Mouse (Mus musculus) midbrain, postnatal 0 days (tissue): ENCODE data around the gene Pcsk6. TPM values are rescaled to one million over a fixed set of nuclear protein-coding genes. Genes with fewer than 3 reads are reported as not detected.

Experiments used
- ATAC-seq: fragments of 200-750 bp; cut with Nextera tagmentation; 2 replicates; pipeline ENCODE4 v1.8.0; 2017; ENCODE audit warnings: moderate number of reproducible peaks, mild to moderate bottlenecking, moderate TSS enrichment, moderate library complexity; ENCODE audit not compliant: low FRiP score
- DNase-seq: peaks from one replicate; pipeline ENCODE4 v3.0.0-alpha.2; 2015; ENCODE audit warnings: low spot score
- H3K27ac ChIP-seq: fragments of 300-500 bp; sonication (generic); 2 replicates; pipeline ENCODE4 v1.5.1; 2014; ENCODE audit warnings: low read depth, mild to moderate bottlenecking, low read length, mixed read lengths
- H3K27me3 ChIP-seq: fragments of 300-500 bp; sonication (generic); 2 replicates; pipeline ENCODE4 v1.6.1; 2014; ENCODE audit warnings: low read length, control low read depth, mixed read lengths; ENCODE audit not compliant: insufficient read depth
- H3K36me3 ChIP-seq: fragments of 300-500 bp; sonication (generic); 2 replicates; pipeline ENCODE4 v1.6.1; 2014; ENCODE audit warnings: low read length, control low read depth, mixed read lengths; ENCODE audit not compliant: insufficient read depth
- H3K4me1 ChIP-seq: fragments of 300-500 bp; sonication (generic); 2 replicates; pipeline ENCODE4 v1.6.1; 2014; ENCODE audit warnings: mild to moderate bottlenecking, control low read depth, antibody characterized with exemption, low read length, mixed read lengths; ENCODE audit not compliant: insufficient read depth
- H3K4me2 ChIP-seq: fragments of 300-500 bp; sonication (generic); 2 replicates; pipeline ENCODE4 v1.6.1; 2014; ENCODE audit warnings: low read depth, mild to moderate bottlenecking, low read length, mixed read lengths; ENCODE audit not compliant: poor library complexity, severe bottlenecking
- H3K4me3 ChIP-seq: fragments of 300-500 bp; sonication (generic); 2 replicates; pipeline ENCODE4 v1.5.1; 2014; ENCODE audit warnings: low read depth, mild to moderate bottlenecking, low read length, moderate library complexity
- H3K9ac ChIP-seq: fragments of 300-500 bp; sonication (generic); replicated peaks from 2 replicates; pipeline ENCODE4 v1.6.1; 2014; ENCODE audit warnings: mild to moderate bottlenecking, low read length, moderate library complexity, mixed read lengths; ENCODE audit not compliant: poor library complexity, severe bottlenecking
- H3K9me3 ChIP-seq: fragments of 300-500 bp; sonication (generic); 2 replicates; pipeline ENCODE4 v1.6.1; 2016; ENCODE audit warnings: low read length, control low read depth
- CTCF ChIP-seq: IDR thresholded peaks from 2 replicates; pipeline ENCODE4 v1.5.1; 2016; ENCODE audit warnings: antibody characterized with exemption, mild to moderate bottlenecking
- WGBS: fragments of 180-500 bp; shearing (Covaris S2); extraction: QIAGEN DNeasy Blood & Tissue Kit; methylation state at CpG from one replicate; pipeline ENCODE4 v1.1.7; 2014; 5-methylcytosine and 5-hydroxymethylcytosine counted together
- polyA plus RNA-seq: library from polyadenylated mRNA; unstranded; fragments of >200 nt; fragmentation: Nextera tagmentation; extraction: Ambion mirVana; gene quantifications from 2 replicates; pipeline ENCODE4 v1.2.1, GENCODE M21; 2015
- total RNA-seq: library from RNA; depleted of rRNA; stranded (reverse); fragments of >200 nt; gene quantifications from 2 replicates; pipeline ENCODE4 v1.2.3, GENCODE M21; 2014; rRNA removed

The Pcsk6 gene
- total and polyA plus RNA-seq, 2 experiments from 2014 or later: 1.5 to 14.9 TPM

- Histone ChIP-seq H3K9ac (no peak overlapping the region), H3K27me3 (no peaks in the 10 kb centered on the region), H3K36me3 (peaks cover 45% of the 10 kb centered on the region), H3K9me3 (no peaks in the 10 kb centered on the region), H3K4me1 (no peaks in the 10 kb centered on the region), H3K4me2 (no peak overlapping the region), H3K4me3 (no peak overlapping the region), H3K27ac (no peak overlapping the region)
- ATAC-seq (no peak), DNase-seq (no peak)
- 85% methylated on average over 11 of the region's 11 CpGs for WGBS
- TF ChIP-seq CTCF: no peak
Measured at GRCm38 (mm10) chr7:66090676-66091190, 229.2 kb downstream of the Pcsk6 start.

GRCm38 (mm10) chr7:66091553-66091952, 230.0 kb downstream of the Pcsk6 start:
- Histone ChIP-seq H3K27ac (no peak overlapping the region), H3K27me3 (no peaks in the 10 kb centered on the region), H3K9me3 (no peaks in the 10 kb centered on the region), H3K4me2 (no peak overlapping the region), H3K9ac (no peak overlapping the region), H3K4me1 (no peaks in the 10 kb centered on the region), H3K4me3 (no peak overlapping the region), H3K36me3 (peaks cover 42% of the 10 kb centered on the region)
- no peak for TF ChIP-seq CTCF
- 82% methylated on average over 7 of the region's 7 CpGs for WGBS
- DNase-seq: no peak
- ATAC-seq: peak; percentile 52; the same call in 1 of the 2 replicates

GRCm38 (mm10) chr7:66092656-66093055, 231.1 kb downstream of the Pcsk6 start:
- TF ChIP-seq CTCF: no peak

GRCm38 (mm10) chr7:66094141-66094540, 232.6 kb downstream of the Pcsk6 start:
- WGBS: 72% methylated on average over 5 of the region's 5 CpGs
- DNase-seq (peak; percentile 21), ATAC-seq (no peak)
- TF ChIP-seq CTCF: no peak
- H3K9me3 ChIP-seq: no peaks in the 10 kb centered on the region
- peaks cover 18% of the 10 kb centered on the region for H3K36me3 ChIP-seq
- no peak overlapping the region for H3K4me3 ChIP-seq
- no peaks in the 10 kb centered on the region for H3K4me1 ChIP-seq
- H3K4me2 ChIP-seq: no peak overlapping the region
- no peak overlapping the region for H3K9ac ChIP-seq
- H3K27ac ChIP-seq: no peak overlapping the region
- no peaks in the 10 kb centered on the region for H3K27me3 ChIP-seq

More at GRCm38 (mm10) chr7:66092656-66093055, 231.1 kb downstream of the Pcsk6 start:
- ATAC-seq (no peak), DNase-seq (no peak)
- H3K4me1 ChIP-seq: no peaks in the 10 kb centered on the region
- no peak overlapping the region for H3K4me2 ChIP-seq
- peaks cover 31% of the 10 kb centered on the region for H3K36me3 ChIP-seq
- H3K9ac ChIP-seq: no peak overlapping the region
- H3K9me3 ChIP-seq: no peaks in the 10 kb centered on the region
- no peak overlapping the region for H3K4me3 ChIP-seq
- 93% methylated on average over 8 of the region's 8 CpGs for WGBS
- no peaks in the 10 kb centered on the region for H3K27me3 ChIP-seq
- H3K27ac ChIP-seq: no peak overlapping the region

- no peaks in the 10 kb centered on the region for H3K4me1 ChIP-seq
- DNase-seq: no peak
- H3K4me3 ChIP-seq: no peak overlapping the region
- no peaks in the 10 kb centered on the region for H3K9me3 ChIP-seq
- no peak for TF ChIP-seq CTCF
- no peak for ATAC-seq
- H3K36me3 ChIP-seq: no peaks in the 10 kb centered on the region
- no peak overlapping the region for H3K27ac ChIP-seq
- WGBS: 84% methylated on average over 7 of the region's 7 CpGs
- no peak overlapping the region for H3K4me2 ChIP-seq
- no peaks in the 10 kb centered on the region for H3K27me3 ChIP-seq
- no peak overlapping the region for H3K9ac ChIP-seq
Measured at GRCm38 (mm10) chr7:66098803-66099202, 237.3 kb downstream of the Pcsk6 start.

Other genes with a start within 250 kb of the Pcsk6 start
- 19.7 and 22.8 TPM in 2 replicates for gene Tarsl2, start 216.8 kb upstream of the Pcsk6 start, total RNA-seq
- gene Tarsl2, start 216.8 kb upstream of the Pcsk6 start, polyA plus RNA-seq: 20.0 and 22.5 TPM in 2 replicates
- 74.2 and 84.3 TPM in 2 replicates for gene Tm2d3, start 170.6 kb upstream of the Pcsk6 start, total RNA-seq
- 107 and 109 TPM in 2 replicates for gene Tm2d3, start 170.6 kb upstream of the Pcsk6 start, polyA plus RNA-seq
- not detected in 2 replicates for gene Gm45213, start 181.9 kb downstream of the Pcsk6 start, total RNA-seq
- not detected in 2 replicates for gene Gm45213, start 181.9 kb downstream of the Pcsk6 start, polyA plus RNA-seq
- 37.0 and 48.2 TPM in 2 replicates for gene Snrpa1, start 197.3 kb downstream of the Pcsk6 start, total RNA-seq
- 131 and 140 TPM in 2 replicates for gene Snrpa1, start 197.3 kb downstream of the Pcsk6 start, polyA plus RNA-seq
- 24.1 and 46.7 TPM in 2 replicates for gene Selenos, start 217.9 kb downstream of the Pcsk6 start, total RNA-seq
- 116 and 125 TPM in 2 replicates for gene Selenos, start 217.9 kb downstream of the Pcsk6 start, polyA plus RNA-seq
- 38.9 and 40.3 TPM in 2 replicates for gene Chsy1, start 247.8 kb downstream of the Pcsk6 start, total RNA-seq
- gene Chsy1, start 247.8 kb downstream of the Pcsk6 start, polyA plus RNA-seq: 6.8 and 7.2 TPM in 2 replicates